Mouse (Mus musculus) erythroblast, embryonic 14.5 days (primary cell): ENCODE measurements around the gene Nfatc2ip.

ENCODE experiments used
- GATA1 ChIP-seq: IDR thresholded peaks from 2 replicates; pipeline ENCODE4 v1.6.1; 2012; ENCODE audit warnings: low read length, inconsistent platforms, mixed read lengths
- TAL1 ChIP-seq: IDR thresholded peaks from 3 replicates; pipeline ENCODE4 v1.6.1; 2012; ENCODE audit warnings: low read length, inconsistent platforms, mixed read lengths

DNA sequence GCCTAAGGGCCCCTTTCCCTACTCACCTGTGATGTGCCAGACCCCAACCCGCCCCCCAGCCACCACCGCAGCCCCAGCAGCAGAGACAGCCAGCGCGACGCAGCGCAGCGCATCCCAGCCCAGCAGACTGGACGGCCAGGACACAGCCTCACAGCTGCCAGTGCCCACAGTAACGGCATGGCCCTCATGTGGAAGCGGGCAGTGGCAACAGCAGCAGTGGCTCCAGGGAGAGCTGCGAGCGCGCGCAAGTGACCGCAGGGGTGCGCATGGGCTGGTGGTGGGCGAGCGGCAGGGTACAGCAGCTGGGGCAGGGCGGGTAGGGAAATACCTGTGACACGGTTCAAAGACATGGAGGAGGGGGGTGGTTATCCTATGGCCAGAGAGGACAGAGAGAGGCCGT, 49.7 kb upstream of the Nfatc2ip start:
- TF ChIP-seq GATA1 = no peak
- no peak for TF ChIP-seq TAL1
